Mouse (Mus musculus) megakaryocyte, embryonic 14.5 days (primary cell): Measurements from ENCODE around the gene Tsen34. TPM values are rescaled to one million over a fixed set of nuclear protein-coding genes. Genes with fewer than 3 reads are reported as not detected.

ENCODE experiments used
- polyA plus RNA-seq: library from polyadenylated mRNA; stranded (reverse); fragments of >175 nt; gene quantifications from 2 replicates; pipeline ENCODE4 v1.2.3, GENCODE M21; 2012; ENCODE audit warnings: low replicate concordance; ENCODE audit not compliant: insufficient read depth

The Tsen34 gene
- polyA plus RNA-seq, 1 experiment, result 60.0 TPM

Other genes starting within 250 kb of the Tsen34 start
- not detected in 2 replicates for gene Tarm1, start 190.2 kb upstream of the Tsen34 start, polyA plus RNA-seq
- 1.4 TPM in 1 of 2 replicates, not detected in the other for gene Oscar, start 76.7 kb upstream of the Tsen34 start, polyA plus RNA-seq
- 16.3 and 87.7 TPM in 2 replicates for gene Ndufa3, start 75.5 kb upstream of the Tsen34 start, polyA plus RNA-seq
- gene Tfpt, start 62.9 kb upstream of the Tsen34 start, polyA plus RNA-seq, result 31.4 and 57.9 TPM in 2 replicates
- 7.5 and 49.6 TPM in 2 replicates for gene Prpf31, start 62.9 kb upstream of the Tsen34 start, polyA plus RNA-seq
- gene Cnot3, start 47.6 kb upstream of the Tsen34 start, polyA plus RNA-seq, result 518 and 624 TPM in 2 replicates
- 5.3 and 22.0 TPM in 2 replicates for gene Leng1, start 27.0 kb upstream of the Tsen34 start, polyA plus RNA-seq
- 3.3 and 9.3 TPM in 2 replicates for gene Tmc4, start 15.3 kb upstream of the Tsen34 start, polyA plus RNA-seq
- gene Mboat7, start 660 bp downstream of the Tsen34 start, polyA plus RNA-seq, result 210 and 251 TPM in 2 replicates
- gene Rps9, start 11.1 kb downstream of the Tsen34 start, polyA plus RNA-seq, result 123 and 1,094 TPM in 2 replicates
- 14.2 TPM in 1 of 2 replicates, not detected in the other for gene Pirb, start 27.5 kb downstream of the Tsen34 start, polyA plus RNA-seq
- gene Gm15448, start 132.8 kb downstream of the Tsen34 start, polyA plus RNA-seq, result not detected in 2 replicates
- 0.23 TPM in 1 of 2 replicates, not detected in the other for gene Pira2, start 152.2 kb downstream of the Tsen34 start, polyA plus RNA-seq
- 0.12 TPM in 1 of 2 replicates, not detected in the other for gene Gm14548, start 205.3 kb downstream of the Tsen34 start, polyA plus RNA-seq
- 1.1 TPM in 1 of 2 replicates, not detected in the other for gene Lilra6, start 222.6 kb downstream of the Tsen34 start, polyA plus RNA-seq